Mouse (Mus musculus) heart, embryonic 16.5 days (tissue): ENCODE measurements around the gene Lfng. TPM values are rescaled to one million over a fixed set of nuclear protein-coding genes. Genes with fewer than 3 reads are reported as not detected.

Source experiments
- ATAC-seq: fragments of 200-750 bp; cut with Nextera tagmentation; replicated peaks from 2 replicates; pipeline ENCODE4 v1.8.0; 2017; ENCODE audit warnings: moderate number of reproducible peaks; ENCODE audit not compliant: insufficient read depth, low FRiP score; ENCODE audit errors: extremely low read depth
- H3K27ac ChIP-seq: fragments of 300-500 bp; sonication (generic); 2 replicates; pipeline ENCODE4 v1.5.1; 2014; ENCODE audit warnings: mild to moderate bottlenecking, low read length, control low read depth, moderate library complexity
- H3K27me3 ChIP-seq: fragments of 300-500 bp; sonication (generic); 2 replicates; pipeline ENCODE4 v1.6.1; 2014; ENCODE audit warnings: low read length, mixed read lengths; ENCODE audit not compliant: control insufficient read depth, insufficient read depth
- H3K36me3 ChIP-seq: fragments of 300-500 bp; sonication (generic); 2 replicates; pipeline ENCODE4 v1.6.1; 2014; ENCODE audit not compliant: control insufficient read depth, insufficient read depth
- H3K4me1 ChIP-seq: fragments of 300-500 bp; sonication (generic); 2 replicates; pipeline ENCODE4 v1.6.1; 2014; ENCODE audit warnings: low read length, mixed read lengths; ENCODE audit not compliant: control insufficient read depth, insufficient read depth
- H3K4me2 ChIP-seq: fragments of 300-500 bp; sonication (generic); 2 replicates; pipeline ENCODE4 v1.6.1; 2014; ENCODE audit warnings: low read depth, mild to moderate bottlenecking, control low read depth, low read length
- H3K4me3 ChIP-seq: fragments of 300-500 bp; sonication (generic); 2 replicates; pipeline ENCODE4 v1.5.1; 2014; ENCODE audit warnings: mild to moderate bottlenecking, control low read depth, low read length
- H3K9ac ChIP-seq: fragments of 300-500 bp; sonication (generic); 2 replicates; pipeline ENCODE4 v1.6.1; 2014; ENCODE audit warnings: low read length, control low read depth
- H3K9me3 ChIP-seq: fragments of 300-500 bp; sonication (generic); replicated peaks from 2 replicates; pipeline ENCODE4 v1.6.1; 2016; ENCODE audit warnings: low read length; ENCODE audit not compliant: control insufficient read depth
- WGBS: fragments of 180-500 bp; shearing (Covaris S2); extraction: QIAGEN DNeasy Blood & Tissue Kit; methylation state at CpG from one replicate; pipeline ENCODE4 v1.1.7; 2014; 5-methylcytosine and 5-hydroxymethylcytosine counted together
- polyA plus RNA-seq: library from polyadenylated mRNA; unstranded; fragments of >200 nt; fragmentation: Nextera tagmentation; extraction: Ambion mirVana; gene quantifications from 2 replicates; pipeline ENCODE4 v1.2.1, GENCODE M21; 2015

Gene Lfng
- polyA plus RNA-seq, 1 experiment from 2014 or later: 6.2 TPM

DNA sequence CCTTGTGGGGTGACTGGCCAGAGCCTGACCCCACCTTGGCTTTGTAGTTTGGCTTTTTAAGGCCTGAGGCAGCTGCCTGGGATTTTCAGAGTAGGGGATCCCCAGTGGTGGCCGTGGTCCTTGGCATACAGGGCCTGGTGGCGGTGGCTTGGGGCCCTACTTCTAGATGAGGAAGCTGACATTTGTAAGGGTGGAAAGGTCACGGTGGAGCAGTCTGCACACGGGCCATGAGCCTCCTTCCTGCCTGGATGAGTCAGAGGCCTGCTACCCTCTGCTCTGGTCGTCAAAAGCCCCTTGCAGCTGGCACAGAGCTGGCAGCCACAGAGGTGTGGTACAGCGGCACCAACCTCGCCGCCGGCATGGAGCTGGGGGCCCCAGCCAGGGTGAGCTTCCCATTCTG lies 9.6 kb downstream of the Lfng start:
- Histone ChIP-seq H3K36me3 (no peaks in the 10 kb centered on the region), H3K9ac (no peak overlapping the region), H3K4me2 (no peak overlapping the region), H3K27me3 (no peaks in the 10 kb centered on the region), H3K4me3 (no peak overlapping the region), H3K4me1 (peaks cover 6% of the 10 kb centered on the region), H3K9me3 (no peaks in the 10 kb centered on the region), H3K27ac (0 out of 2 replicates have a peak overlapping the region, but pooled peaks have one; percentile 45)
- WGBS: 55% methylated on average over 9 of the region's 9 CpGs
- 0 out of 2 replicates have a peak, but pooled peaks have one; percentile 6 for ATAC-seq

DNA sequence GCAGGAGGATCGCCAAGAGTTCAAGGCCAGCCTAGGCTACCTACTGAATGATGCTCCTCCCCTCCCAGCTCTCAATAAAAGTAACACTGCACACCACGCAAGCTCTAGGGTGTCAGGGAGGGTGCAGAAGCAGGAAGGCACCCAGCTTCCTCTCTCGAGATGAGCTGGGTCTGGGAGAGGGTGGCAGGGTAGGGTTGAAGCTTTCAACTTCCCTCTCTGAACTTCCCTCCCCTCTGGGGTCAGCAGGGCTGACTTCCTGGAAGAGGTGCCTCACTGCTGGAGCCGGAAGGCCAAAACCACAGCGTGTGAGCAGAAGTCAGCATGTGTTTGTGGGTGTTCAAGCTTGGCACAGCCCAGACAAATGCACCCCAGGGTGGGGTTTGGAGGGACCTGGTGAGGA lies 10.6 kb downstream of the Lfng start:
- 0 out of 2 replicates have a peak, but pooled peaks cover 4% of the 10 kb centered on the region for H3K4me1 ChIP-seq
- no peak overlapping the region for H3K4me3 ChIP-seq
- H3K9ac ChIP-seq: no peak overlapping the region
- no peak for ATAC-seq
- H3K9me3 ChIP-seq: no peaks in the 10 kb centered on the region
- no peaks in the 10 kb centered on the region for H3K27me3 ChIP-seq
- peaks cover 4% of the 10 kb centered on the region for H3K36me3 ChIP-seq
- no peak overlapping the region for H3K4me2 ChIP-seq
- WGBS: 58% methylated on average over 5 of the region's 5 CpGs
- H3K27ac ChIP-seq: no peak overlapping the region

GRCm38 (mm10) chr5:140619151-140619771 lies 12.1 kb downstream of the Lfng start:
- Histone ChIP-seq H3K4me3 (no peak overlapping the region), H3K9me3 (no peaks in the 10 kb centered on the region), H3K27ac (no peak overlapping the region), H3K27me3 (no peaks in the 10 kb centered on the region), H3K4me1 (0 out of 2 replicates have a peak, but pooled peaks cover 4% of the 10 kb centered on the region), H3K9ac (no peak overlapping the region), H3K36me3 (peaks cover 16% of the 10 kb centered on the region), H3K4me2 (no peak overlapping the region)
- WGBS: 21% methylated on average over 6 of the region's 6 CpGs
- ATAC-seq: no peak

DNA sequence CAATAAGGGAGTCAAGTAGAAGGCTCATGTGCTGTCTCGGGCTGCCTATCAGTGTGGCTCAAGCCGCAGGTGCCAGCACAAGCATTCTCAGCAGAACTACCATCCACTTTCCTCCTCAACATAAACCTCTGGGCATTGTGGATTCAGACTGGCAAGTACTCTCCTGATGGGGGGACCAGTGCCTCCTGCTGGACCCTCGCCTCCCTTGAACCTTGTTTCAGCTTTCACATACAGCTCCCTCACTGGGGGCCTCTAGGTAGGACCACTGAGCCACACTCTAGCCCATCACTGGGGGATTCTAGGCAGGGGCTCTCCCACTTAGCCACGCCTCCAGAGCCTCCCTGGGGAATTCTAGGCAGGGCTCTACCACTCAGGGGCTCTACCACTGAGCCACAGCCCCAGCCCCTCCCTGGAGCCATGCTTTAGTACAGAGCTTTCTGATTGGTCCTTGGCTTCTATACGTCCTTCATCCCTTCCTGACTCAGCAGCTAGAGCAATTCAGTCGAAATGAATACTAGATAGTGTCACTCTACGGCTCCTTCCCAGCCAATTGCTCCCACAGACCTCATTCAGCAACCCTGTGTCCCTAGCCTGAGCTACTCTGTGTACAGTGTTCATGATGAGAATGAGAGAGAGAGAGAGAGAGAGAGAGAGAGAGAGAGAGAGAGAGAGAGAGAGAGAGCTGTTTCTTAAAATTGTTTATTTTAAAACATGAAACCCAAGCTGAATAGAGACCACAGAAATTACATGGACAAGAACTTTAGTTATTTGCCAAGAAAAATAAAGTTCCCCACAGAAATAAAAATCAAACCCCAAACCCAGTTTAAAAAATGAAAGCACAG lies 13.0 kb downstream of the Lfng start:
- no peaks in the 10 kb centered on the region for H3K27me3 ChIP-seq
- H3K4me2 ChIP-seq: no peak overlapping the region
- H3K9me3 ChIP-seq: no peaks in the 10 kb centered on the region
- H3K27ac ChIP-seq: no peak overlapping the region
- no peak for ATAC-seq
- no peak overlapping the region for H3K9ac ChIP-seq
- WGBS: 56% methylated on average over 7 of the region's 7 CpGs
- H3K4me1 ChIP-seq: 0 out of 2 replicates have a peak, but pooled peaks cover 4% of the 10 kb centered on the region
- H3K36me3 ChIP-seq: peaks cover 22% of the 10 kb centered on the region
- no peak overlapping the region for H3K4me3 ChIP-seq

GRCm38 (mm10) chr5:140621092-140621491 lies 14.0 kb downstream of the Lfng start:
- Histone ChIP-seq H3K9me3 (no peaks in the 10 kb centered on the region), H3K4me2 (no peak overlapping the region), H3K4me1 (0 out of 2 replicates have a peak, but pooled peaks cover 4% of the 10 kb centered on the region), H3K4me3 (no peak overlapping the region), H3K27me3 (no peaks in the 10 kb centered on the region), H3K36me3 (peaks cover 26% of the 10 kb centered on the region), H3K27ac (no peak overlapping the region), H3K9ac (no peak overlapping the region)
- no peak for ATAC-seq
- WGBS: 64% methylated on average over 9 of the region's 9 CpGs

- Histone ChIP-seq H3K27me3 (no peaks in the 10 kb centered on the region), H3K4me3 (no peak overlapping the region), H3K27ac (no peak overlapping the region), H3K36me3 (peaks cover 30% of the 10 kb centered on the region), H3K9ac (0 out of 2 replicates have a peak overlapping the region, but pooled peaks have one; percentile 5), H3K4me1 (0 out of 2 replicates have a peak, but pooled peaks cover under 1% of the 10 kb centered on the region), H3K4me2 (no peak overlapping the region), H3K9me3 (no peaks in the 10 kb centered on the region)
- ATAC-seq: no peak
- 66% methylated on average over 10 of the region's 10 CpGs for WGBS
Measured at GRCm38 (mm10) chr5:140621517-140621916, 14.4 kb downstream of the Lfng start.

DNA sequence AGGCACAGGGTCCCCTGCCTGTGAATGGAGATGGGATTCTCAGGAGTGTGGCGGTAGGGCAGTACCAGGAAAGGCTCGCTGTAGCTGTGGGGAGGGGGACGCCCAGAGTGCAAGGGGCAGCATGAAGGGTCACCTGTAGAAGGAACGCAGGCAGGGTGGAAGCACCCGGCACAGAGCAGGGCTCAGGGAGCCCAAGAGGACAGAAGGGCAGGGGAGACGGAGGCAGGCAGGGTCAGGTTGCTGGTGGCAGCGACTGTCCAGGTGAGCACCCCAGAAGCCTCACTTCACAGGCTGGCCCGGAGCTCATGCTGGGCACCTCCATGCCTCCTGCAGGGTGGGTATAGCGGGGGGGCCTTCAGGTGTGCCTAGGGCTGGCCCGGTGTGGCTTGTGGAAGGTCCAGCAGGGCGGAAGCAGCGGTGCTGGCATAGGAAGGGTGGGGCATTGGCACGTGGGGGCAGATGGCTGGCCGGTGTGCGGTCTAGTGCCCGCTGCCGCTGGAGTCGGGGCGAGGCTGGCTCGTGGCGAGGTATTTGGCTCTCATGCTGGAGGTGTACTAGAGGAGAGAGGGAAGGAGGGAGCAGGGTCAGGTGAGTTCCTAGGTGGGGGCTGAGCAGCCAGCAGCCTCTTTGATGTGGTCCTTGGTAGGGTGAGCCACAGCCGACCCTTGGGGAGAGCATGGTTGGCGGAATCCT lies 16.0 kb downstream of the Lfng start:
- no peak for ATAC-seq
- H3K9me3 ChIP-seq: peaks cover 6% of the 10 kb centered on the region
- H3K27me3 ChIP-seq: no peaks in the 10 kb centered on the region
- no peaks in the 10 kb centered on the region for H3K4me1 ChIP-seq
- no peak overlapping the region for H3K9ac ChIP-seq
- no peak overlapping the region for H3K27ac ChIP-seq
- 92% methylated on average over 23 of the region's 23 CpGs for WGBS
- H3K36me3 ChIP-seq: peaks cover 41% of the 10 kb centered on the region
- no peak overlapping the region for H3K4me3 ChIP-seq
- H3K4me2 ChIP-seq: no peak overlapping the region

DNA sequence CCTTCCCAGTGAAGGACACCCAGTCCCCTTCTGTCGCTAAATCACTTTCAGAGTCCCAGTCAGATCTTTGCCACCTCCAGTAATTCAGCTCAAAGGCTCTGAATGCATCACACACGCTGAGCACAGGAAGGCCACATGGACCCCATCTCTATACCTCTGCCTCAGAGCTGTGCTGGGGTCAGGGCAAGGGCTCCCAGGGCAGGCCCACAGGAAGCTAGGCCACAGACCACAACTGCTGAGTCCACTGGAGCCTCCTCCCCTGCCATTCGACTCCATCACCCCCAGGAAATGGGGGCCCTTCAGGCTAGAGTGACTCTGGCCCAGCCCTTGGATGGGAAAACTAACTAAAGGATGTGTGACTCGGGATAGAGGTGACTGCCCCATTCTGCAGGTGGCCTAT lies 16.7 kb downstream of the Lfng start:
- no peak for ATAC-seq
- WGBS: 65% methylated on average over 4 of the region's 4 CpGs
- Histone ChIP-seq H3K9me3 (peaks cover 9% of the 10 kb centered on the region), H3K4me3 (no peak overlapping the region), H3K27me3 (no peaks in the 10 kb centered on the region), H3K4me2 (no peak overlapping the region), H3K4me1 (no peaks in the 10 kb centered on the region), H3K27ac (no peak overlapping the region), H3K9ac (no peak overlapping the region), H3K36me3 (peaks cover 48% of the 10 kb centered on the region)
